Mouse (Mus musculus) cerebellum, postnatal 10 days (tissue): ENCODE data around the gene Nans.
A peak's percentile ranks its signal among the peaks of the same experiment; 100 is the strongest.

ENCODE experiments used
- DNase-seq, 2 experiments: peaks; one replicate each; pipeline ENCODE4 v3.0.0; 2021; ENCODE audit warnings: mixed read lengths in 2 of 2

Gene Nans

GRCm38 (mm10) chr4:46485696-46486417 lies 3.2 kb upstream of the Nans start:
- DNase-seq: peak; percentile 39 to 49

- peak; percentile 79 to 85 for DNase-seq
These were observed 1.7 kb upstream of the Nans start for GRCm38 (mm10) chr4:46487348-46487747.

- DNase-seq: no peak
These were observed 4.0 kb downstream of the Nans start for GRCm38 (mm10) chr4:46493071-46493470.

- DNase-seq: no peak
These were observed 6.5 kb downstream of the Nans start for GRCm38 (mm10) chr4:46495543-46495942.

- peak; percentile 85 to 90 for DNase-seq
These were observed 8.3 kb downstream of the Nans start for GRCm38 (mm10) chr4:46497286-46497892.

- no peak for DNase-seq
These were observed 9.5 kb downstream of the Nans start for GRCm38 (mm10) chr4:46498511-46498910.

- peak; percentile 72 to 81 for DNase-seq
These were observed 9.9 kb downstream of the Nans start for GRCm38 (mm10) chr4:46498976-46499375.

- DNase-seq: no peak
These were observed 13.8 kb downstream of the Nans start for GRCm38 (mm10) chr4:46502606-46503502.

- DNase-seq: no peak
These were observed 14.8 kb downstream of the Nans start for GRCm38 (mm10) chr4:46503881-46504280.

GRCm38 (mm10) chr4:46505361-46506057 lies 16.5 kb downstream of the Nans start:
- peak; percentile 67 to 77 for DNase-seq

- DNase-seq: peak; percentile 96 to 99
These were observed 18.0 kb downstream of the Nans start for GRCm38 (mm10) chr4:46506801-46507610.

- DNase-seq: peak; percentile 87 to 89
These were observed 18.9 kb downstream of the Nans start for GRCm38 (mm10) chr4:46507736-46508460.

GRCm38 (mm10) chr4:46520491-46520890 lies 31.4 kb downstream of the Nans start:
- no peak for DNase-seq

GRCm38 (mm10) chr4:46521457-46521856 lies 32.4 kb downstream of the Nans start:
- DNase-seq: no peak

- no peak for DNase-seq
These were observed 34.3 kb downstream of the Nans start for GRCm38 (mm10) chr4:46523324-46523723.

GRCm38 (mm10) chr4:46526226-46526625 lies 37.2 kb downstream of the Nans start:
- no peak for DNase-seq

GRCm38 (mm10) chr4:46526798-46527557 lies 37.9 kb downstream of the Nans start:
- peak in 1 of 2 experiments; percentile 36 for DNase-seq

- DNase-seq: peak in 1 of 2 experiments; percentile 20
These were observed 38.5 kb downstream of the Nans start for GRCm38 (mm10) chr4:46527558-46527926.

- no peak for DNase-seq
These were observed 40.7 kb downstream of the Nans start for GRCm38 (mm10) chr4:46529722-46530121.

- no peak for DNase-seq
These were observed 43.5 kb downstream of the Nans start for GRCm38 (mm10) chr4:46532511-46532910.
